ENCODE assay signal across 8 mouse cellular contexts in genomic region chr9:109082124-109082800, GRCm38 (mm10). TPM values are rescaled to one million over a fixed set of nuclear protein-coding genes. Genes with fewer than 3 reads are reported as not detected.
A peak's percentile ranks its signal among the peaks of the same experiment; 100 is the strongest.
DNase-seq lines count a peak whose midpoint lies in the region; ATAC-seq and TF ChIP-seq lines count a peak whose summit lies in the region.

Gene Ccdc51, plus strand, starts transcription at chr9:109082493.
Gene Tma7, minus strand, starts transcription at chr9:109082587.

- DNase-seq in liver = peak; percentile 91
- DNase-seq in monocyte, adult 2 months (ENCODE audit: low read depth in 1 of 2, low spot score in 2 of 2) = peak; percentile 51 to 66
- peak; percentile 69 to 74 for DNase-seq in spleen, postnatal 14 days (ENCODE audit: low spot score in 2 of 2)

- peaks cover 12% of the 10 kb centered on the region for H3K4me1 ChIP-seq in bone marrow macrophage, adult 2 months (ENCODE audit: control insufficient read depth, insufficient read depth, low read length)
- H3K4me1 ChIP-seq in embryonic fibroblast, embryonic 13.5 days (ENCODE audit: control insufficient read depth, insufficient read depth, low read length) = 0 out of 2 replicates have a peak, but pooled peaks cover 3% of the 10 kb centered on the region
- H3K4me1 ChIP-seq in heart, embryonic 11.5 days (ENCODE audit: control insufficient read depth, insufficient read depth, low read length) = peaks cover 10% of the 10 kb centered on the region
- H3K4me1 ChIP-seq in kidney, embryonic 16.5 days (ENCODE audit: insufficient read depth, low read length) = peaks cover 16% of the 10 kb centered on the region

- peaks cover 20% of the 10 kb centered on the region for H3K36me3 ChIP-seq in C2C12 (ENCODE audit: control insufficient read depth, insufficient read depth)
- H3K36me3 ChIP-seq in heart, embryonic 11.5 days (ENCODE audit: control insufficient read depth, insufficient read depth, low read length) = no peaks in the 10 kb centered on the region
- peaks cover 14% of the 10 kb centered on the region for H3K36me3 ChIP-seq in kidney, embryonic 16.5 days (ENCODE audit: insufficient read depth, low read length)

- peak within 1 kb of the TSS; percentile 81 for H3K9ac ChIP-seq in heart, embryonic 11.5 days (ENCODE audit: low read depth, low read length)
- H3K9ac ChIP-seq in kidney, embryonic 16.5 days (replicated peaks; ENCODE audit: low read length) = peak within 1 kb of the TSS; percentile 84

- H3K27ac ChIP-seq in bone marrow macrophage, adult 2 months (ENCODE audit: insufficient read depth, low read depth, low read length) = peak within 1 kb of the TSS; percentile 51
- H3K27ac ChIP-seq in embryonic fibroblast, embryonic 13.5 days (ENCODE audit: insufficient read depth, low read length) = no peak within 1 kb of the TSS
- peak within 1 kb of the TSS; percentile 59 for H3K27ac ChIP-seq in heart, embryonic 11.5 days (ENCODE audit: low read depth, low read length)
- peak within 1 kb of the TSS; percentile 57 for H3K27ac ChIP-seq in kidney, embryonic 16.5 days (ENCODE audit: low read length)

- ATAC-seq in heart, embryonic 11.5 days (replicated peaks; ENCODE audit: insufficient number of reproducible peaks, low FRiP score, low TSS enrichment) = peak; percentile 97
- ATAC-seq in kidney, embryonic 16.5 days (ENCODE audit: low FRiP score, low TSS enrichment) = peak; percentile 97

- H3K79me2 ChIP-seq in C2C12 (ENCODE audit: control insufficient read depth, insufficient read depth) = peaks cover 43% of the 10 kb centered on the region

- H3K9me3 ChIP-seq in heart, embryonic 11.5 days (replicated peaks; ENCODE audit: control insufficient read depth, low read length) = no peaks in the 10 kb centered on the region
- H3K9me3 ChIP-seq in kidney, embryonic 16.5 days (ENCODE audit: low read length) = no peaks in the 10 kb centered on the region

- peak within 1 kb of the TSS; percentile 94 for H3ac ChIP-seq in C2C12 (ENCODE audit: control insufficient read depth, insufficient read length, low read depth)

- H3K4me3 ChIP-seq in C2C12 (ENCODE audit: insufficient read depth, poor library complexity, severe bottlenecking) = peak within 1 kb of the TSS; percentile 59
- H3K4me3 ChIP-seq in bone marrow macrophage, adult 2 months (ENCODE audit: insufficient read depth, low read length) = peak within 1 kb of the TSS; percentile 86
- H3K4me3 ChIP-seq in embryonic fibroblast, embryonic 13.5 days (ENCODE audit: insufficient read depth, low read length) = peak within 1 kb of the TSS; percentile 73
- peak within 1 kb of the TSS; percentile 77 for H3K4me3 ChIP-seq in heart, embryonic 11.5 days (ENCODE audit: low read depth, low read length)
- H3K4me3 ChIP-seq in kidney, embryonic 16.5 days (ENCODE audit: low read length) = peak within 1 kb of the TSS; percentile 75

- WGBS in heart, embryonic 11.5 days (ENCODE audit: insufficient replicate concordance) = under 1% methylated on average over 37 of the region's 37 CpGs
- under 1% methylated on average over 37 of the region's 37 CpGs for WGBS in kidney, embryonic 16.5 days

- no peak for TF ChIP-seq CTCF in C2C12 (IDR thresholded peaks at IDR 0.05; ENCODE audit: control insufficient read depth, insufficient read depth, insufficient read length)
- TF ChIP-seq CTCF in bone marrow macrophage, adult 2 months (IDR thresholded peaks at IDR 0.05; ENCODE audit: low read depth, low read length) = no peak
- TF ChIP-seq CTCF in embryonic fibroblast, embryonic 13.5 days (IDR thresholded peaks at IDR 0.05; ENCODE audit: borderline replicate concordance, insufficient read depth, low read length) = no peak

- peaks cover 26% of the 10 kb centered on the region for H3K79me3 ChIP-seq in C2C12 (ENCODE audit: low read depth)

- H3K27me3 ChIP-seq in C2C12 (ENCODE audit: control insufficient read depth, insufficient read depth, insufficient read length) = no peaks in the 10 kb centered on the region
- H3K27me3 ChIP-seq in heart, embryonic 11.5 days (ENCODE audit: control insufficient read depth, insufficient read depth, low read length) = no peaks in the 10 kb centered on the region
- no peaks in the 10 kb centered on the region for H3K27me3 ChIP-seq in kidney, embryonic 16.5 days (ENCODE audit: insufficient read depth, low read length)

- H3K4me2 ChIP-seq in heart, embryonic 11.5 days = peak within 1 kb of the TSS; percentile 82
- peak within 1 kb of the TSS; percentile 73 for H3K4me2 ChIP-seq in kidney, embryonic 16.5 days (replicated peaks; ENCODE audit: low read depth, low read length)

- TF ChIP-seq POLR2A in bone marrow macrophage, adult 2 months (IDR thresholded peaks at IDR 0.05; ENCODE audit: borderline replicate concordance, low read depth, low read length) = no peak
- TF ChIP-seq POLR2A in embryonic fibroblast, embryonic 13.5 days (IDR thresholded peaks at IDR 0.05; ENCODE audit: low read depth, low read length) = peak; percentile 92

TF ChIP-seq in C2C12, 6 proteins besides CTCF, POLR2A, EP300 and RAD21:
- TF ChIP-seq MAX (IDR thresholded peaks at IDR 0.05) (peak; percentile 7), FOSL1 (IDR thresholded peaks at IDR 0.05; ENCODE audit: insufficient read depth, low read length, poor library complexity, severe bottlenecking) (no peak)

RNA-seq across cellular contexts. Expression of gene Ccdc51, which starts in this region (rescaled TPM):
- 12.4 TPM for polyA plus RNA-seq in C2C12 (2012; fragmentation: generic; extraction: Trizol)
- 6.4 and 8.8 TPM in 2 replicates for polyA plus RNA-seq in bone marrow macrophage, adult 2 months (2012; ENCODE audit: insufficient read depth, insufficient read length, missing spikeins)
- polyA plus RNA-seq in embryonic fibroblast, embryonic 13.5 days (2011; ENCODE audit: insufficient read length, low read depth, missing spikeins) = 4.6 TPM in 2 replicates
- 15.5 and 15.8 TPM in 2 replicates for polyA plus RNA-seq in heart, embryonic 11.5 days (2014; fragmentation: Nextera tagmentation; extraction: Ambion mirVana)
- polyA plus RNA-seq in kidney, embryonic 16.5 days (2015; fragmentation: Nextera tagmentation; extraction: Ambion mirVana) = 16.5 and 16.8 TPM in 2 replicates

RNA-seq across cellular contexts. Expression of gene Tma7, which starts in this region (rescaled TPM):
- 294 TPM for polyA plus RNA-seq in C2C12 (2012; fragmentation: generic; extraction: Trizol)
- polyA plus RNA-seq in bone marrow macrophage, adult 2 months (2012; ENCODE audit: insufficient read depth, insufficient read length, missing spikeins) = 299 and 308 TPM in 2 replicates
- polyA plus RNA-seq in embryonic fibroblast, embryonic 13.5 days (2011; ENCODE audit: insufficient read length, low read depth, missing spikeins) = 411 and 552 TPM in 2 replicates
- 776 and 790 TPM in 2 replicates for polyA plus RNA-seq in heart, embryonic 11.5 days (2014; fragmentation: Nextera tagmentation; extraction: Ambion mirVana)
- 494 and 537 TPM in 2 replicates for polyA plus RNA-seq in kidney, embryonic 16.5 days (2015; fragmentation: Nextera tagmentation; extraction: Ambion mirVana)
